Comparison of ENCODE assay signal across 7 mouse cellular contexts in the genomic region with DNA sequence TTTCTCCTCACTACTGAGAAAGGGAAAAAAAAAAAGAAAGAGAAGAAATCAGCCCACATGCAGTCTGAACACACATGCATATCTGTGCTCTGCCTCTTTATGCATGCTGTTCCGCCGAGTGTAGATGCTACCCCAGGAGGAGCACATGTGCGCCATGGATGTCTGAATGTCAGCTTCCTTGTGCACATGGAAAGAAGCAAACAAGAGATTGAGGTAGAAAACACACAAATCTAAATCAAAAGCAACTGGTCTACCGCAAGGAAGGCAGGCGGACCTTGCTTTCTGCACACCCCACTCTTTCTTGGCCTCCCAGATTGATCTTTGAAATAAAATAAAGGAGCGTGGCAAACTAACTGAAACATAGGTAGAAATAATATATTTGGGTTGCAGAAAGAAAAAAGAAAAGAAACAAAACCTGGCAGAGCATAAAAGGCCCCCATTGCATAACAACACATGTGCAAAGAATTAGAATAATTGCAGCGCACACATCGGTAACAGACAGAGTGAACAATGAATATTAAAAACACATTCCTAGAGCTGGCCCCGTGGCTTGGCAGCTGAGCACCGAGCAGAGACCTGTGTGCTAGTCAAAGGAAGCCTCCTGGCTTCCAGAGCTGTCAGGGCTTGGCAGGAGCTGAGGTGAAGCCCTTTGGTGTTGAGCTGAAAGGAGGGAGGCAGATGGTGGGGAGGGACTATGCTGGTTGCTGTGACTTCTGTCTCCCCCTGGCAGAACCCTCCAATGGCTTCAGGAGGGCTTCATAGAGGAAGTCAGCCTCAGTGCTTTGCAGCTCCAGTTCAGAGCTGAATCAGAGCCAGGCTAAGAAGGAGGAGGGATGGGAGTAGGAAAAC.
DNase-seq lines count a peak whose midpoint lies in the region; ATAC-seq lines count a peak whose summit lies in the region.

No protein-coding gene starts in this region.

- H3K9ac ChIP-seq in intestine, embryonic 15.5 days = no peak overlapping the region

- peaks cover 27% of the 10 kb centered on the region for H3K4me1 ChIP-seq in hindbrain, embryonic 10.5 days (replicated peaks)
- 0 out of 2 replicates have a peak, but pooled peaks cover 2% of the 10 kb centered on the region for H3K4me1 ChIP-seq in intestine, embryonic 15.5 days (replicated peaks)

- DNase-seq in cerebellum, adult 11 months = peak; percentile 91
- DNase-seq in embryo, embryonic 10.5 days (ENCODE audit: low spot score) = peak; percentile 57
- peak; percentile 50 for DNase-seq in hindbrain, embryonic 10.5 days (ENCODE audit: low spot score)
- peak; percentile 12 to 25 for DNase-seq in lung, adult 18-20 months
- DNase-seq in right cerebral cortex, postnatal 14 days = peak; percentile 12
- no peak for DNase-seq in testis, postnatal 14 days (ENCODE audit: low spot score)

- peak overlapping the region; percentile 77 for H3K27ac ChIP-seq in hindbrain, embryonic 10.5 days
- no peak overlapping the region for H3K27ac ChIP-seq in intestine, embryonic 15.5 days

- no peaks in the 10 kb centered on the region for H3K9me3 ChIP-seq in hindbrain, embryonic 10.5 days
- H3K9me3 ChIP-seq in intestine, embryonic 15.5 days = no peaks in the 10 kb centered on the region

- H3K27me3 ChIP-seq in hindbrain, embryonic 10.5 days (ENCODE audit: insufficient read depth, poor library complexity, severe bottlenecking) = no peaks in the 10 kb centered on the region
- H3K27me3 ChIP-seq in intestine, embryonic 15.5 days (replicated peaks) = no peaks in the 10 kb centered on the region

- H3K4me3 ChIP-seq in hindbrain, embryonic 10.5 days = no peak overlapping the region
- no peak overlapping the region for H3K4me3 ChIP-seq in intestine, embryonic 15.5 days (replicated peaks)

- 49% methylated on average over 10 of the region's 10 CpGs for WGBS in hindbrain, embryonic 10.5 days
- 68% methylated on average over 10 of the region's 10 CpGs for WGBS in intestine, embryonic 15.5 days

- H3K36me3 ChIP-seq in hindbrain, embryonic 10.5 days = no peaks in the 10 kb centered on the region
- no peaks in the 10 kb centered on the region for H3K36me3 ChIP-seq in intestine, embryonic 15.5 days

- no peak overlapping the region for H3K4me2 ChIP-seq in intestine, embryonic 15.5 days (replicated peaks)

- ATAC-seq in intestine, embryonic 15.5 days = no peak
